Mouse (Mus musculus) myocyte (in vitro differentiated cells): ENCODE results near the gene Ccr10. TPM values are rescaled to one million over a fixed set of nuclear protein-coding genes. Genes with fewer than 3 reads are reported as not detected.
"Not testable (repeated sequence)": the region's sequence is repeated elsewhere in the genome, so short reads cannot be mapped to it uniquely, and the experiment has no call there.

Experiments used
- H3K27me3 ChIP-seq: one replicate; pipeline ENCODE4 v1.6.1; 2011; ENCODE audit not compliant: control insufficient read depth, insufficient read depth, insufficient read length
- H3K36me3 ChIP-seq: one replicate; pipeline ENCODE4 v1.6.1; 2011; ENCODE audit not compliant: control insufficient read depth, insufficient read depth
- H3K4me2 ChIP-seq: one replicate; pipeline ENCODE4 v1.6.1; 2011; ENCODE audit warnings: low read depth, control low read depth
- H3K4me3 ChIP-seq: one replicate; pipeline ENCODE4 v1.5.1; 2011; ENCODE audit warnings: mild to moderate bottlenecking, control low read depth, moderate library complexity
- H3K79me2 ChIP-seq: one replicate; pipeline ENCODE4 v1.6.1; 2011; ENCODE audit not compliant: control insufficient read depth, insufficient read depth
- H3ac ChIP-seq: one replicate; pipeline ENCODE4 v1.6.1; 2011; ENCODE audit not compliant: control insufficient read depth, insufficient read length
- CEBPB ChIP-seq: IDR thresholded peaks from 2 replicates; pipeline ENCODE4 v1.6.1; 2011; ENCODE audit warnings: mild to moderate bottlenecking, moderate library complexity; ENCODE audit not compliant: poor library complexity, insufficient read depth, severe bottlenecking
- E2F4 ChIP-seq: IDR thresholded peaks from one replicate; pipeline ENCODE4 v1.6.1; 2011; ENCODE audit warnings: mild to moderate bottlenecking, control low read depth, moderate library complexity; ENCODE audit not compliant: insufficient read depth
- MAX ChIP-seq: IDR thresholded peaks from one replicate; pipeline ENCODE4 v1.6.1; 2011; ENCODE audit warnings: low read depth, mild to moderate bottlenecking, control low read depth
- MYOD1 ChIP-seq, 3 experiments: IDR thresholded peaks; one replicate each; pipeline ENCODE4 v1.6.1; 2011; ENCODE audit warnings: control low read depth in 2 of 3, low read depth in 2 of 3, mild to moderate bottlenecking in 2 of 3, moderate library complexity in 1 of 3; ENCODE audit not compliant: insufficient read length in 2 of 3, control insufficient read depth in 1 of 3
- MYOG ChIP-seq, 3 experiments: IDR thresholded peaks; one replicate each; pipeline ENCODE4 v1.6.1; 2011; ENCODE audit warnings: control low read depth in 2 of 3, low read depth in 2 of 3, mild to moderate bottlenecking in 2 of 3; ENCODE audit not compliant: insufficient read length in 2 of 3, control insufficient read depth in 1 of 3, insufficient read depth in 1 of 3
- POLR2A ChIP-seq: IDR thresholded peaks from one replicate; pipeline ENCODE4 v1.6.1; 2011; ENCODE audit warnings: low read depth, mild to moderate bottlenecking, control low read depth, moderate library complexity; ENCODE audit not compliant: insufficient read length
- POLR2AphosphoS2 ChIP-seq: IDR thresholded peaks from one replicate; pipeline ENCODE4 v1.6.1; 2011; ENCODE audit warnings: low read depth, control low read depth; ENCODE audit not compliant: insufficient read length
- REST ChIP-seq: IDR thresholded peaks from one replicate; pipeline ENCODE4 v1.6.1; 2011; ENCODE audit warnings: mild to moderate bottlenecking, control low read depth, moderate library complexity; ENCODE audit not compliant: insufficient read depth, insufficient read length
- SRF ChIP-seq: IDR thresholded peaks from one replicate; pipeline ENCODE4 v1.6.1; 2011; ENCODE audit warnings: low read depth; ENCODE audit not compliant: control insufficient read depth, insufficient read length
- TCF12 ChIP-seq: IDR thresholded peaks from one replicate; pipeline ENCODE4 v1.6.1; 2011; ENCODE audit warnings: mild to moderate bottlenecking, control low read depth; ENCODE audit not compliant: poor library complexity, insufficient read depth, severe bottlenecking
- TCF3 ChIP-seq: IDR thresholded peaks from one replicate; pipeline ENCODE4 v1.6.1; 2011; ENCODE audit warnings: low read depth, control low read depth; ENCODE audit not compliant: insufficient read length
- USF1 ChIP-seq: IDR thresholded peaks from one replicate; pipeline ENCODE4 v1.6.1; 2011; ENCODE audit warnings: low read depth, mild to moderate bottlenecking, control low read depth, moderate library complexity
- polyA plus RNA-seq: library from polyadenylated mRNA; unstranded; fragments of >200 nt; fragmentation: generic; extraction: Trizol; gene quantifications from one replicate; pipeline ENCODE4 v1.2.1, GENCODE M21; 2012; ENCODE audit warnings: missing spikeins

Gene Ccr10
- polyA plus RNA-seq, 1 experiment = 0.56 TPM

DNA sequence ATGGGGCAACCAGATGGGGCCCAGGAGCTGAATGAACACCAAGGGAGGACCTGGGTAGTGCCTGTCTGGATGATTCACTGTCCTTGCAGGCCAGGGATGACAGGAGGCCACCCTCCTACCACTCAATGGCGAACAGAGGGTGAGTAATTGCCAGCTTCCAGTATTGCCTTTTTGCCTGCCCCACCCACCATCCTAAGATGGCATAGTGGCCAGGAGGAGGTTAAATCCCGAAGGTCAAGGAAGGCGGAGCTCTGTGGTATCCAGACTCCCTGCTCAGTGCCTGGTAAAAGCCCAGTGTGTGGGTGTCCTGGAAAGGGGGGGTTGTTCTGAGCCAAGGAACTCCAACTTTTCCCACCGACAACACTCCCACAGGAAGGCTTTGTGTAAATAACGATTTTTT lies 12.9 kb downstream of the Ccr10 start:
- H3K27me3 ChIP-seq = no peaks in the 10 kb centered on the region
- no peak overlapping the region for H3K4me3 ChIP-seq
- no peaks in the 10 kb centered on the region for H3K79me2 ChIP-seq
- TF ChIP-seq TCF12 (no peak), SRF (no peak), USF1 (no peak), POLR2A (no peak), TCF3 (no peak), POLR2AphosphoS2 (peak; percentile 27), MYOD1 (IDR thresholded peaks at IDR 0.05; ENCODE audit: control insufficient read depth in 1 of 3, insufficient read length in 2 of 3, low read depth in 2 of 3) (no peak), MYOG (IDR thresholded peaks at IDR 0.05; ENCODE audit: control insufficient read depth in 1 of 3, insufficient read depth in 1 of 3, insufficient read length in 2 of 3, low read depth in 2 of 3) (no peak), E2F4 (no peak)
- H3K36me3 ChIP-seq = peaks cover 24% of the 10 kb centered on the region
- H3K4me2 ChIP-seq = peak overlapping the region; percentile 67
- no peak overlapping the region for H3ac ChIP-seq

- peaks cover 16% of the 10 kb centered on the region for H3K36me3 ChIP-seq
- H3K4me2 ChIP-seq = no peak overlapping the region
- H3K4me3 ChIP-seq = no peak overlapping the region
- no peak overlapping the region for H3ac ChIP-seq
- H3K27me3 ChIP-seq = no peaks in the 10 kb centered on the region
- H3K79me2 ChIP-seq = no peaks in the 10 kb centered on the region
- TF ChIP-seq TCF12 (no peak), E2F4 (no peak), TCF3 (no peak), CEBPB (no peak), USF1 (no peak), MYOG (IDR thresholded peaks at IDR 0.05; ENCODE audit: control insufficient read depth in 1 of 3, insufficient read depth in 1 of 3, insufficient read length in 2 of 3, low read depth in 2 of 3) (no peak), POLR2AphosphoS2 (no peak), SRF (no peak), POLR2A (no peak), REST (no peak), MYOD1 (IDR thresholded peaks at IDR 0.05; ENCODE audit: control insufficient read depth in 1 of 3, insufficient read length in 2 of 3, low read depth in 2 of 3) (no peak), MAX (no peak)
Measured at GRCm38 (mm10) chr11:101161551-101161950, 13.7 kb downstream of the Ccr10 start.

DNA sequence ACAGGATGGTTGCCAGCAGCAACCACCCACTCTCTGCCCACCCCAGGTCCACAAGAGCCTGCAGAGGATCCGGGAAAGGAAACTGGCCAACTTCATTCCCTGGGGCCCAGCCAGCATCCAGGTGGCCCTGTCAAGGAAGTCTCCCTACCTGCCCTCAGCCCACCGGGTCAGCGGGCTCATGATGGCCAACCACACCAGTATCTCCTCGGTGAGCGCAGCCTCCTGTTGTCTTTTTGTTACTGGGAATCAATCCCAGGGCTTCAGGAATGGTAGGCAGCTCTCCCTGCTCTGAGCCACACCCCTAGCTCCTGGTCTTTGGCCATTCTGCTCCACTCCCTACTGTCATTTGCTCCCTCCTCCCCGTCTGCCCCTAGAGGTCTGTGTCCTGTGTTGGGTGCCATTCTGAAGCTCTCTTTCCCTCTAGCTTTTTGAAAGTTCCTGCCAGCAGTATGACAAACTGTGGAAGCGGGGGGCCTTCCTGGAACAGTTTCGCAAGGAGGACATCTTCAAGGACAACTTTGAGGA lies 14.2 kb downstream of the Ccr10 start:
- not testable (repeated sequence) for H3K79me2 ChIP-seq, H3K27me3 ChIP-seq, H3ac ChIP-seq, H3K4me2 ChIP-seq, H3K4me3 ChIP-seq
- H3K36me3 ChIP-seq = peaks cover 11% of the 10 kb centered on the region

DNA sequence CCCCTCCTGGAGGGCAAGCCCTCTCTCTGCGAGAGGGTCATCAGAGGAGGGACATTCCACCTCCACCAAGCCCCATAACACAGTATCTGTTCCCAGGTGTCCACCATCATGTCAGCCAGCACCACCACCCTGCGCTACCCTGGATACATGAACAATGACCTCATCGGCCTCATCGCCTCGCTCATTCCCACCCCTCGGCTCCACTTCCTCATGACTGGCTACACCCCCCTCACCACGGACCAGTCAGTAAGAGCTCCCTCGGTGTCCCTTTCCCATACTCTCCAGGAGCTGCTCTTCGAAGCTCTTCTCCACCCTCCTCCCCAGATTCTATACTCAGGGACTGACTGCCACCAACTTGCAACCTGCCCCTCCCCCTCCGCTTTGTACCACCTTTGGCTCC lies 15.1 kb downstream of the Ccr10 start:
- not testable (repeated sequence) for H3K79me2 ChIP-seq, H3K27me3 ChIP-seq, H3K4me3 ChIP-seq, H3ac ChIP-seq, H3K4me2 ChIP-seq, H3K36me3 ChIP-seq

DNA sequence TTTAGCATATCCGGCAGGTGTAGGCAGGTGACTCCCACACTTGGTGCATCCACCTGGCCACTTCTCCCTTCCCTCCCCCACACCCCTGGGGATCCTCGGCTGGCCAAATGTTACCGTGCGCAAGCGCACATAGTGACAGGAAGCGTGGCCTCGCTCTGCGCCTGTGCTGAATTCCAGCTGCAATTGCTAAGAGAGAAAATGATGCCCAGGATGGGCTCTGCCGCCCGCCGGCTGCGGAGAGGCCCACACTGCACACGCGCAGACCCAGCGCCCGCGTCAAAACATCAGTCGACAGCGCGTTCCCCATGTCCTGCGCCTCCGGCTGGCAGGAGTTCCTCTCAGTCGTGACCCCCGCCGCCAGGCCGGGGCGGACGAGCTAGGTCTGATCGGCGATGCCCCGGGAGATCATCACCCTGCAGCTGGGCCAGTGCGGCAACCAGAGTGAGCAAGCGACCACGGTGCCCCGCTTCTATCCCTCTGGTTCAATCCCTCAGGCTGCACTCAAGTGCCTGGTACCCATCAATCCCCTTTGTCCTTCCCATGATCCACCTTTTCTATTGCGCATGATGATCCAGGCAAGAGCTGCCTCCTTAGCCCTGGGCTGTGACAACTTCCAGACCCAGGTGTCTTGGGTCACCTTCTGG lies 19.4 kb downstream of the Ccr10 start, which contains the start of gene Tubg2:
Gene Tubg2, plus strand, starts transcription at position 180 of the 644 bp plus-strand sequence.
- no peak within 1 kb of the TSS for H3K4me2 ChIP-seq
- no peak within 1 kb of the TSS for H3ac ChIP-seq
- no peaks in the 10 kb centered on the region for H3K36me3 ChIP-seq
- H3K79me2 ChIP-seq = no peaks in the 10 kb centered on the region
- H3K4me3 ChIP-seq = no peak within 1 kb of the TSS
- TF ChIP-seq SRF = no peak
- TF ChIP-seq USF1 = no peak
- no peak for TF ChIP-seq POLR2AphosphoS2
- TF ChIP-seq REST = no peak
- no peak for TF ChIP-seq POLR2A
- TF ChIP-seq E2F4 = no peak
- no peak for TF ChIP-seq TCF3
- no peak for TF ChIP-seq MAX
- TF ChIP-seq MYOG (IDR thresholded peaks at IDR 0.05; ENCODE audit: control insufficient read depth in 1 of 3, insufficient read depth in 1 of 3, insufficient read length in 2 of 3, low read depth in 2 of 3) = no peak
- no peaks in the 10 kb centered on the region for H3K27me3 ChIP-seq
